Mouse (Mus musculus) right cerebral cortex, postnatal 4 days (tissue): ENCODE results near the gene Zfp975.
"Not testable (repeated sequence)": the region's sequence is repeated elsewhere in the genome, so short reads cannot be mapped to it uniquely, and the experiment has no call there.

ENCODE experiments used
- DNase-seq: peaks from one replicate; pipeline ENCODE4 v3.0.0-alpha.2; 2022

Zfp975 gene

DNA sequence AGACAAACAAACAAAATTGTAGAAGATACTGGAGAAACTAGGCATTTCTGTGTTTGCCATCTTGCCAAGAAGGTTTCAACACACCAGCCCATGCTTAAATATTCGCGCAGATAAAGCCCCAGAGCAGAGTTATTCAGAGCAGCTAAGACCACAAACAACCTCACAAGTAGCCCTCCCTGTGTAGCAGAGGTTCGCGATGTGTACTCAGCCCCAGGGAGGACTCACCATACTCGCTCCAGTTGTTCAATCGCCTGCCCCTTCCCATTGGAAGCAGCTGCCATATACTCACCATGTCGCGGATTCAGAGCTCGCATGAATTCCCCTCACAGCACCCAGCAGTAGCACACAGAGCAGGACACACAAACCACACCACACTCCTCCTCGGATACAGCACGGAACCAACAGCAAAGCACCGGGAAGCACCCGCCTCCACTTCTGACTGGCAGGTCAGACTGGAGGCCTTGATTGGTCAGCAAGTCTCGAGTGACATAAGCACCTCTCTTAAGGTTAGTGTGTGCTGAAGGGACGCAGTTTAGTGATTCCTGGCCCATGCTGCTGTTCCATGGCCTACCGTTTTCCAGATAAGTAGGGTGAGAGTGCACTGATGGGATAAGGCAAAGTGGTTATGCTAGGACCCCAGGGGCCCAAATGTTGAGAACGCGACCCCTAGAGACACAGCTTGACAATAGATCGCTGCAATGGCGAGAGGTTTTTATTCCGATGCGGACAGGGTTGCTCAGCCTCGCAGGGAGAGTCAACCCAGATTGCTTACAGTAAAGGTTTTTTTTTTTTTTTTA is at the start of gene Zfp975:
Zfp975 (minus strand) TSS at position 381 of the 797 bp plus-strand sequence.
- DNase-seq = peak; percentile 66

GRCm38 (mm10) chr7:42738536-42739210 is 46.1 kb upstream of the Zfp975 start:
- no peak for DNase-seq

GRCm38 (mm10) chr7:42726917-42727316 is 34.4 kb upstream of the Zfp975 start, which contains the start of gene Gm17067:
TSS of gene Gm17067 (minus strand) at chr7:42727017.
- DNase-seq = not testable (repeated sequence)

- DNase-seq = not testable (repeated sequence)
Measured at GRCm38 (mm10) chr7:42693251-42693650, 709 bp upstream of the Zfp975 start.

GRCm38 (mm10) chr7:42680081-42680480 is 12.5 kb downstream of the Zfp975 start:
- DNase-seq = not testable (repeated sequence)

DNA sequence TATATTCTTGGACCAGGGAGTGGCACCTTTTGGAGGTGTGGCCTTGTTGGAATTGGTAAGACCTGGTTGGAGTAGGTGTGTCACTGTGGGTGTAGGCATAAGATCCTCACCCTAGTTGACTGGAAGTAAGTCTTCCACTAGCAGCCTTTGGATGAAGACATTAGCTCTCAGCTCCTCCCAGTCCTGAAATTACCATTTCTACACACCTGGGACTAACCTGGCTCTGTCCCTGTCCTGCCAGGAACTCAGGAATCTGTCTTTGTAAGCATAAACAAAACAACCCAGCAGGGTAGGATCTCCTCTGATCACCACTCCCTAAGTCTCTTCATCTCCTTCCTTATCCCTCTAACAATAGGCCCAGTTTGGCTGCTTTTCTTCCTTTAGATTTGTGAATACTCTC is 12.9 kb downstream of the Zfp975 start:
- not testable (repeated sequence) for DNase-seq

GRCm38 (mm10) chr7:42660140-42660539 is 32.4 kb downstream of the Zfp975 start:
- not testable (repeated sequence) for DNase-seq

DNA sequence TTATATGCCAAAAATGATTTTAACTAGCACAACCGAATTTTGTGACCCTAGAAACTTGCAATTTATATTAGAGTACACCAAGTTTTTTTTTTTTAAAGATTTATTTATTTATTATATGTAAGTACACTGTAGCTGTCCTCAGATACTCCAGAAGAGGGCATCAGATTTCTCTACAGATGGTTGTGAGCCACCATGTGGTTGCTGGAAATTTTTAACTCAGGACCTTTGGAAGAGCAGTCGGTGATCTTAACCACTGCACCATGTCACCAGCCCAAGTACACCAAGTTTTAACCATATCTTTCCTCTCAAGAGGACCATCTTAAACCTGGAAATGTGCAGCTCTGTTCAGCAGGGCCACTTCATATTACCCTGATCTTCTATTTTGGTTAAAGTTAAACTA is 37.3 kb downstream of the Zfp975 start:
- not testable (repeated sequence) for DNase-seq

- not testable (repeated sequence) for DNase-seq
Measured at GRCm38 (mm10) chr7:42643120-42643620, 49.4 kb downstream of the Zfp975 start.

GRCm38 (mm10) chr7:42642152-42643115 is 50.1 kb downstream of the Zfp975 start, which contains the start of gene Zfp976:
TSS of gene Zfp976 (minus strand) at chr7:42642588.
- DNase-seq = peak; percentile 42

DNA sequence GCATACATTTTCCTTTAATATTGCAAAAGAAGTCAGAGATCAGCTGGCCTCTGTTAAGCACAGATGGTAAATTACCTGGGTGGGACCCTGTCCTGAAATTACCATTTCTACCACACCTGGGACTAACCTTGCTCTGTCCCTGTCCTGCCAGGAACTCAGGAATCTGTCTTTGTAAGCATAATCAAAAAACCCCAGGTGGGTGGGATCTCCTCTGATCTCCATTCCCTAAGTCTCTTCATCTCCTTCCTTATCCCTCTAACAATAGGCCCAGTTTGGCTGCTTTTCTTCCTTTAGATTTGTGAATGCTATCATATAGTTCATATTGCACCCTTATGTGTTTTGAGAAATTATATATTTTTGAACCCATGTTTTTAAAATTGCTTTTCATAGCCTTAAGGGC is 61.5 kb downstream of the Zfp975 start:
- not testable (repeated sequence) for DNase-seq
